Mouse (Mus musculus): ENCODE data around the gene Ubac2.

DNA sequence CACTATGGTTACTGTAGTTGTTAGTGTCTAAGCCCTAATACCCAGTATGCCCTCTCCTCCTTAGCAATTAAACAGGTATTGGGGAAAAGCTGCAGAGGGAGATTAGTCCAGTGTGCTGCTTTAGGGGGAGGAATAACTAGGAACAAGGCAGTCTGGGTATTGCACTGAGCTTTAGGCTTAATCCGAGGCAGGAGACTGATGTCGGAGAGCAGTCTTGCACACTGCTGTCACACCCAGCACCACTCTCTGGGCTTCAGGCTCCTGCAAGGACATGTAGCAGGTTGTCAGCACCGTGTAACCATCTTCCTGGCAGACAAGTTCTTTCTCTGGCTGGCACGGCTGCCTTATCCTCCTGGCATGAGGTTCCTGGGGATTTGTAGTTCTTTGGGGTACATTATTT is 53.8 kb downstream of the Ubac2 start:
- TF ChIP-seq CTCF (IDR thresholded peaks at IDR 0.05; ENCODE audit: low read depth) (no peak), EP300 (optimal IDR thresholded peaks at IDR 0.05) (no peak)
